Mouse (Mus musculus) c-Kit-positive CD71-positive TER-119-negative erythroid progenitor cells, embryonic 14.5 days (primary cell): ENCODE measurements around the gene Vcl.

Experiments used
- DNase-seq: peaks from one replicate; pipeline ENCODE4 v3.0.0-alpha.2; 2013; ENCODE audit warnings: low read depth

Vcl gene

GRCm38 (mm10) chr14:21065490-21066162 lies 136.4 kb downstream of the Vcl start:
- DNase-seq: no peak

GRCm38 (mm10) chr14:21069594-21069993 lies 140.4 kb downstream of the Vcl start:
- DNase-seq: no peak

- DNase-seq: peak; percentile 72
These were observed 144.8 kb downstream of the Vcl start for GRCm38 (mm10) chr14:21073981-21074380.

- DNase-seq: peak; percentile 68
These were observed 145.5 kb downstream of the Vcl start for GRCm38 (mm10) chr14:21074398-21075320.

- peak; percentile 81 for DNase-seq
These were observed 146.7 kb downstream of the Vcl start for GRCm38 (mm10) chr14:21075751-21076500.

- no peak for DNase-seq
These were observed 147.4 kb downstream of the Vcl start for GRCm38 (mm10) chr14:21076501-21077194.

GRCm38 (mm10) chr14:21077939-21078338 lies 148.7 kb downstream of the Vcl start:
- peak; percentile 49 for DNase-seq

- no peak for DNase-seq
These were observed 149.3 kb downstream of the Vcl start for GRCm38 (mm10) chr14:21078511-21078910.

GRCm38 (mm10) chr14:21082823-21083222 lies 153.6 kb downstream of the Vcl start:
- DNase-seq: no peak
